Mouse (Mus musculus) myocyte (in vitro differentiated cells): ENCODE data around the gene Milr1.

ENCODE experiments used
- CEBPB ChIP-seq: IDR thresholded peaks from 2 replicates; pipeline ENCODE4 v1.6.1; 2011; ENCODE audit warnings: mild to moderate bottlenecking, moderate library complexity; ENCODE audit not compliant: poor library complexity, insufficient read depth, severe bottlenecking
- E2F4 ChIP-seq: IDR thresholded peaks from one replicate; pipeline ENCODE4 v1.6.1; 2011; ENCODE audit warnings: mild to moderate bottlenecking, control low read depth, moderate library complexity; ENCODE audit not compliant: insufficient read depth
- MAX ChIP-seq: IDR thresholded peaks from one replicate; pipeline ENCODE4 v1.6.1; 2011; ENCODE audit warnings: low read depth, mild to moderate bottlenecking, control low read depth
- POLR2A ChIP-seq: IDR thresholded peaks from one replicate; pipeline ENCODE4 v1.6.1; 2011; ENCODE audit warnings: low read depth, mild to moderate bottlenecking, control low read depth, moderate library complexity; ENCODE audit not compliant: insufficient read length
- POLR2AphosphoS2 ChIP-seq: IDR thresholded peaks from one replicate; pipeline ENCODE4 v1.6.1; 2011; ENCODE audit warnings: low read depth, control low read depth; ENCODE audit not compliant: insufficient read length
- REST ChIP-seq: IDR thresholded peaks from one replicate; pipeline ENCODE4 v1.6.1; 2011; ENCODE audit warnings: mild to moderate bottlenecking, control low read depth, moderate library complexity; ENCODE audit not compliant: insufficient read depth, insufficient read length
- TCF12 ChIP-seq: IDR thresholded peaks from one replicate; pipeline ENCODE4 v1.6.1; 2011; ENCODE audit warnings: mild to moderate bottlenecking, control low read depth; ENCODE audit not compliant: poor library complexity, insufficient read depth, severe bottlenecking
- USF1 ChIP-seq: IDR thresholded peaks from one replicate; pipeline ENCODE4 v1.6.1; 2011; ENCODE audit warnings: low read depth, mild to moderate bottlenecking, control low read depth, moderate library complexity

DNA sequence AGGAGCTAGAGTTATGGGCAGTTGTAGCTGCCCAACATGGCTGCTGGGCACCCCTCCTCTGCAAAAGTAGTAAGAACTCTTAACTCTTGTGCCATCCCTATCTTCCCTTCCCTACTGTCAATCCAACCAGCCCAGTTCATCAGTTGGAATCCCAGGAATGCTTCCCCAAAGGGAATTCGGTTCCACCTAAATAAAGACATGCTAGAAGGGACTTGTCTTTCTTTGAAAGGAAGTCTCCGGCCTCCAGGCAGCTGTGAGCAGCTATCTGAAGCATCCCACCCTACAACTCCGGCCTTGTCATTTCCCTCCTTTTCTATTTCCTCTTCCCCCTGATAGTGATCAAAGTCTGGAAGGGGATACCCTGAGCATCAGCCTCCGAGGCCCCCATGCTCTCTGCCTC lies 44.8 kb upstream of the Milr1 start:
- TF ChIP-seq POLR2AphosphoS2, result no peak
- no peak for TF ChIP-seq REST
- no peak for TF ChIP-seq E2F4
- TF ChIP-seq POLR2A, result no peak
- no peak for TF ChIP-seq MAX
- TF ChIP-seq CEBPB, result no peak
- TF ChIP-seq TCF12, result no peak
- TF ChIP-seq USF1, result no peak
